Mouse (Mus musculus): ENCODE measurements around the gene Cfap43. TPM values are rescaled to one million over a fixed set of nuclear protein-coding genes. Genes with fewer than 3 reads are reported as not detected.

Gene Cfap43
- not detected in 2 replicates for total RNA-seq (2014; rRNA removed)
- polyA plus RNA-seq (2012; rRNA removed): not detected in 2 replicates

DNA sequence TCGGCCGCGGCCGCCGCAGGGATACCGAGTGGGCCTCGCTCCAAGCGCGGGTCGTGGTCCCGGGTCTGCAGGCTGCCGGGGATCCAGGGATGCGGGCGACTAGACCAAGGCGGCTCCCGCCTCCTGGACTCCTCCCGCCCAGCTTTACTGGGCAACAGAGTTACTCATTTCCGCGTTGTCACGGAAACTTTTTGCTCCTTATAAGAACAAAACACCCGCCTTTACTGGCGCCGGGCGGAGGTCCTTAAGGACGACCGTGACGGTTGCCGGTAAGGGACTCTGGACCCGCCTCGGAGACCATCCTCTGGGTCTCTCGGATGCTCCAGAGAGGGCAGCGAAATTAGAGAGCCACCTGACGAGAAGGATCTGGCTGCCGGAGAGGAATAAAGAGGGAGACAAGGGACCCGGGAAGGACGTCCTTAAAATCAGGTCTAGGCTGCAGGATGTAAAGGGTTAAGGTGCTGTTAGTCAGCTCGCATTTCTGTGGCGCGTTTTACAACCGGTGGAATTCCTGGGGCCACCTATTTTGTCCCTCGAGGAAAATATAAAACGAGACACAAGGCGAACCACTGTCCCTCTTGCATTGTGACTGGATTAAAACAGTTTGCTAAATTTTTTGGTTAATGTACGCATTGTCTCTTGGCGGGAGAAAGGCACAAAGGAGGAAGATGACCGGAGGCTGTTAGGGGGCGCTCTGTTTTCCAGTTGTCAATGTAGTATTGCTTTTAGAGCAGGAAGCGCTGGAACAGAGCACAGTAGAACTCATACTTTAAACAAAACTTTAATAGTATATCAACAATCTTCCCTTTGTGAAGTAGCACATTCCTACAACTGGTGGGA, at the start of gene Cfap43, which contains the start of gene Itprip:
Gene Cfap43 (minus strand): TSS at position 162 of the 840 bp plus-strand sequence.
Gene Itprip (minus strand): TSS at position 174 of the 840 bp plus-strand sequence.
- H3K79me2 ChIP-seq (ENCODE audit: control insufficient read depth, insufficient read depth, low read length): peaks cover 10% of the 10 kb centered on the region; the same call in 1 of the 2 replicates
- TF ChIP-seq POLR2A (IDR thresholded peaks at IDR 0.05; ENCODE audit: extremely low read depth, insufficient read depth, low read length) (0 out of 2 replicates have a peak, but pooled peaks have one; percentile 20), CTCF (IDR thresholded peaks at IDR 0.05; ENCODE audit: low read depth, low read length) (no peak)
- H3K9ac ChIP-seq (ENCODE audit: low read depth, low read length): peak within 1 kb of the TSS; percentile 81
- 1% methylated on average over 48 of the region's 48 CpGs for WGBS
- peaks cover 3% of the 10 kb centered on the region; the same call in 1 of the 2 replicates for H3K27me3 ChIP-seq (ENCODE audit: control insufficient read depth, insufficient read depth, low read length)
- no peaks in the 10 kb centered on the region for H3K36me3 ChIP-seq (ENCODE audit: control insufficient read depth, insufficient read depth, low read length)
- no peak for DNase-seq (ENCODE audit: extremely low read depth, low read depth, low spot score)
- peak within 1 kb of the TSS; percentile 88 for H3K4me3 ChIP-seq (ENCODE audit: insufficient read depth, low read depth, low read length)
- H3K27ac ChIP-seq (replicated peaks; ENCODE audit: insufficient read depth, low read depth, low read length): peak within 1 kb of the TSS; percentile 90
- H3K4me1 ChIP-seq (ENCODE audit: control insufficient read depth, insufficient read depth, low read length): no peaks in the 10 kb centered on the region

DNA sequence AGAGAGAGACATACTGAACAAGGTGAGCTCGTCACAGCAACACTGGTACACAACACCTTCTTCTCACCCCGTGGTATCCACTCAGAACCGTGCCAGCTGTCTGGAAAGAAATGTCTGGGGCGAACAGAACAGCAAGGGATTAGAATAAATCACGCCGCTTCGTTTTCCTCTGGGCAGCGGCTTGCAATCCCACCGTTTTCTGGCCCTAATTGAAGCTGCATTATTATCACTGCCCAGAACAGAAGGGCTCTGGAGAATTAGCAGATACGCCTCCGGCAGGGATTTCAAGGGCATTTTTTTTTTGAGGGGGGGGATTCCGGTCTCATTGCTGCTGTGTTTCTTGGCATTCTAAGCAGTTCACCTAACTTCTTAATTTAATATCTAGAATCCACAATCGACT, 39.1 kb upstream of the Cfap43 start:
- no peak overlapping the region for H3K9ac ChIP-seq (ENCODE audit: low read depth, low read length)
- TF ChIP-seq POLR2A (IDR thresholded peaks at IDR 0.05; ENCODE audit: extremely low read depth, insufficient read depth, low read length) (no peak), CTCF (IDR thresholded peaks at IDR 0.05; ENCODE audit: low read depth, low read length) (no peak)
- no peak overlapping the region for H3K4me3 ChIP-seq (ENCODE audit: insufficient read depth, low read depth, low read length)
- no peaks in the 10 kb centered on the region for H3K36me3 ChIP-seq (ENCODE audit: control insufficient read depth, insufficient read depth, low read length)
- 77% methylated on average over 13 of the region's 13 CpGs for WGBS
- H3K27ac ChIP-seq (replicated peaks; ENCODE audit: insufficient read depth, low read depth, low read length): no peak overlapping the region
- no peak for DNase-seq (ENCODE audit: extremely low read depth, low read depth, low spot score)
- no peaks in the 10 kb centered on the region for H3K79me2 ChIP-seq (ENCODE audit: control insufficient read depth, insufficient read depth, low read length)
- H3K4me1 ChIP-seq (ENCODE audit: control insufficient read depth, insufficient read depth, low read length): no peaks in the 10 kb centered on the region
- no peaks in the 10 kb centered on the region for H3K27me3 ChIP-seq (ENCODE audit: control insufficient read depth, insufficient read depth, low read length)

DNA sequence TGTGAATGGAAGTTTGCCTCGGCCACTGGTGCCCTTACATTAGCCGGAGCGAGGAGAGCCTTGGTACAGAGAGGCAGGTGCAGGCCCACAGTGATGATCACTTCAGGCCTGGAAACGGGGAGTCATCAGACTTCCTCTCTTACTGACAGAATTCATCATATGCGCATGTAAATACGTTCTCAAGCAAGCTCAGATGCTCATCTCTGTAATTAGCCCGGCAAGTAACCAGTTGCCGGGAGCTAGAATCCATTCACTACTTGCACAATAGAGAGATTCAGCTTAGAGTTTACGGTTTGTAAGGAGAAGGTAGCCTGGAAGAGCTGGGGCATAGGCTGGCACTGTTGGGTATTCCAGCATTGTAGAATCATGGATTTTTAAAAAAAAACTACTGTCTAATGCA, 34.1 kb upstream of the Cfap43 start:
- no peaks in the 10 kb centered on the region for H3K27me3 ChIP-seq (ENCODE audit: control insufficient read depth, insufficient read depth, low read length)
- H3K79me2 ChIP-seq (ENCODE audit: control insufficient read depth, insufficient read depth, low read length): no peaks in the 10 kb centered on the region
- H3K36me3 ChIP-seq (ENCODE audit: control insufficient read depth, insufficient read depth, low read length): no peaks in the 10 kb centered on the region
- no peak overlapping the region for H3K27ac ChIP-seq (replicated peaks; ENCODE audit: insufficient read depth, low read depth, low read length)
- WGBS: 87% methylated on average over 9 of the region's 9 CpGs
- H3K4me3 ChIP-seq (ENCODE audit: insufficient read depth, low read depth, low read length): no peak overlapping the region
- H3K9ac ChIP-seq (ENCODE audit: low read depth, low read length): no peak overlapping the region
- TF ChIP-seq POLR2A (IDR thresholded peaks at IDR 0.05; ENCODE audit: extremely low read depth, insufficient read depth, low read length): no peak
- no peak for TF ChIP-seq CTCF (IDR thresholded peaks at IDR 0.05; ENCODE audit: low read depth, low read length)
- DNase-seq (ENCODE audit: extremely low read depth, low read depth, low spot score): no peak
- H3K4me1 ChIP-seq (ENCODE audit: control insufficient read depth, insufficient read depth, low read length): no peaks in the 10 kb centered on the region

DNA sequence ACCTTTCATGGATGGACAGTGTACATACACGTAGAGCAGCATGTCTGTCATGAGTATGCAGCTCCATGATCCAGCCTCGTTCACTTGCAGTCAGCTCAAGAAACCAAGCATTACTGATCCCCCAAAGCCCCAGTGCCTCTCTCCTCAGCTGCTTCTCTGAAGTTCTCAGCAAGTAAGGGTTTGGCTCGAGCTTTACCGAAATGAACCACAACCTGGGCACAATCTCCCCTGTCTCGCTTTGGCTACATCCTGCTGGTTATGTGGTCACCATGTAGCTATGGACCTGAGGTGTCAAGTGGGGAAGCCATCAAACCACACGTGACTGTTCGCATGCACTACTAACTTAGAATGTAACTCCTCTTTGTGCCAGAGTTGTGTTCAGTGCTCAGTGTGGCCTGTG, 31.9 kb upstream of the Cfap43 start:
- H3K36me3 ChIP-seq (ENCODE audit: control insufficient read depth, insufficient read depth, low read length): no peaks in the 10 kb centered on the region
- no peak for DNase-seq (ENCODE audit: extremely low read depth, low read depth, low spot score)
- no peaks in the 10 kb centered on the region for H3K4me1 ChIP-seq (ENCODE audit: control insufficient read depth, insufficient read depth, low read length)
- no peak for TF ChIP-seq POLR2A (IDR thresholded peaks at IDR 0.05; ENCODE audit: extremely low read depth, insufficient read depth, low read length)
- no peak for TF ChIP-seq CTCF (IDR thresholded peaks at IDR 0.05; ENCODE audit: low read depth, low read length)
- 0 out of 2 replicates have a peak, but pooled peaks cover 2% of the 10 kb centered on the region for H3K27me3 ChIP-seq (ENCODE audit: control insufficient read depth, insufficient read depth, low read length)
- H3K79me2 ChIP-seq (ENCODE audit: control insufficient read depth, insufficient read depth, low read length): no peaks in the 10 kb centered on the region
- no peak overlapping the region for H3K9ac ChIP-seq (ENCODE audit: low read depth, low read length)
- no peak overlapping the region for H3K4me3 ChIP-seq (ENCODE audit: insufficient read depth, low read depth, low read length)
- WGBS: 80% methylated on average over 7 of the region's 7 CpGs
- no peak overlapping the region for H3K27ac ChIP-seq (replicated peaks; ENCODE audit: insufficient read depth, low read depth, low read length)

DNA sequence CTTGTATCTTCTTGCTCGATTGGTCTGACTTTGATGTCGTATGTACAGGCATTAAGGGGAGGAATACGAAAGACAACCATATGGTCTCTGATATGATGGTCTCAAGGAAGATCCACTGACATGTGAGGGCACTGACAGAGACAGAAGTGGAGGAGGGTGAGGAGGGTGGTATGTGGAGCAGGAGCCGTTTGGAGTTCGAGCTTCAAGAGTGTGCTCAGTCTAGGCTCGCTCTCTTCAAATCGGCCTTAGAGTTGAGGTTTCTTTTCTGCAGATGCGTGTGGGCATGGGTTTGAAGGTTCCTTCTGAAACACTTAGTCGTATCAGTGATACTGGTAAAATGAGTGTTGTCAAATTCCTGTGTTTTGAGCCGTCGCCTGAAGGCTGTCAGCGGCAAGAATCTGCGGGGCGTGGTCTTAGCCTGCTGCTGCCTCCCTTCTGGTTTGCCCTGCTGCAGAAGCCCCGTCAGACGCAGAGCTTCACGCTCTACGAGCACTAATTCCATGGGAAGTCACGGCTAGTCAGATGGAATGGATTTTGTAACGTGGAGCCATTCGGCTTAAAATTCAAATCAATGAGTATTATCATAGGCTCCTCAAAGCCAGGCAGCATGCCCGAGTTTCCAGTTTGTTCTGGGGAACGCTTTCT, 27.9 kb upstream of the Cfap43 start:
- Histone ChIP-seq H3K9ac (ENCODE audit: low read depth, low read length) (no peak overlapping the region), H3K79me2 (ENCODE audit: control insufficient read depth, insufficient read depth, low read length) (no peaks in the 10 kb centered on the region), H3K4me1 (ENCODE audit: control insufficient read depth, insufficient read depth, low read length) (no peaks in the 10 kb centered on the region), H3K27ac (replicated peaks; ENCODE audit: insufficient read depth, low read depth, low read length) (no peak overlapping the region), H3K27me3 (ENCODE audit: control insufficient read depth, insufficient read depth, low read length) (0 out of 2 replicates have a peak, but pooled peaks cover 2% of the 10 kb centered on the region), H3K36me3 (ENCODE audit: control insufficient read depth, insufficient read depth, low read length) (no peaks in the 10 kb centered on the region), H3K4me3 (ENCODE audit: insufficient read depth, low read depth, low read length) (no peak overlapping the region)
- TF ChIP-seq CTCF (IDR thresholded peaks at IDR 0.05; ENCODE audit: low read depth, low read length) (no peak), POLR2A (IDR thresholded peaks at IDR 0.05; ENCODE audit: extremely low read depth, insufficient read depth, low read length) (no peak)
- whole genome bisulfite sequencing: 62% methylated on average over 23 of the region's 23 CpGs
- DNase-seq (ENCODE audit: extremely low read depth, low read depth, low spot score): no peak

Measured in liver, adult 2 months (tissue).